Mouse (Mus musculus): ENCODE results near the gene Kptn.

Kptn gene

DNA sequence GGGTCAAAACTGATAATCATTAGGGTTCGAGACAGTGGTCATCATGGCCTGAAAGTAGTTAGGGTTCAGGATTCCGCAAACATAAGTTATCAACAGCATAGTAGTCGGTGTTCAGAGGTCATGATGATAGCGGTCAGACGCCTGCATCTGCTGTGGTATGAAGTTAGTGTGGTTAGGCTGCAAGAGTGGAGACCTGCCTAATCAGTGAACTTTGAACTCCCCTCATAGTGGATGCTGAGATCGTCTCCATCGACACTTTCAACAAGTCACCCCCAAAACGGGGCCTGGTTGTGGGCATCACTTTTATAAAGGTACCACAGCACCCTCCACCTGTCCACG is 536 bp downstream of the Kptn start:
- no peak for DNase-seq (ENCODE audit: low read depth, low spot score)

DNA sequence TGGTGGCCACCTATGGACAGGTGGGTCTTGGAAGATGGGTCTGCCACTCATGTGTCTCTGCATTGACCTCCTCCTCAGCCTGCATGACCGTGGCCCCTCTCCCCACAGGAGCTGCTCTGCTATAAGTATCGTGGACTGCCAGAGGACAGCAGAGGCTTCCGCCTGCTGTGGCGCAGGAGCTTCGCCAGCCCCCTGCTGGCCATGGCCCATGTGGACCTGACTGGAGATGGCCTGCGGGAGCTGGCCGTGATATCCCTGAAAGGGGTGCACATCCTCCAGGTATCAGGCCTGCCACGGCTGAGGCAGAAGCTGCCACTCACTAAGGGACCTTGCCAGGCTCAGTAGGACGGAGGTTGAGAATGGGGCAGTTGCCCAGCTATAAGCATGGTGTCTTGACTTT is 6.1 kb downstream of the Kptn start:
- no peak for DNase-seq (ENCODE audit: low read depth, low spot score)

DNA sequence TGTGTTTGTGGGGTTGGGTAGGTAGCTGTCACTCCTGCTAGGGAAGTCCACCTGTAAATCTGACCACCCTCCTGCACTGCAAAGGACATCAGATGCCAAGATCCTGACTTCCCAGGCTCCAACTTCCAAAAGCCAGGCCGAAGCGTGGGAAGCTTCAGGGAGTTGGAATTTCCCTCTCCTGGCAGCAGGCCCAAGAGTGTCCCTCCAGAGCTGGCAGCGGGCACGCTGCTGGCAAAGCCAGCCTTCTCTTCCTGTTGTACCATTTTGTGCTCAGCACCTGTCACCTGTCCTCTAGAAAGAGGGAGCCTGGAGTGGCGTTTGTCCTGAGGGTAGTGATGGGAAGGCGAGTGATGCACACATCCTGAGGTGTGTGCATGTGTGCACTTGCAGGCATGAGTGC is 8.6 kb downstream of the Kptn start:
- DNase-seq (ENCODE audit: low read depth, low spot score) = no peak

GRCm38 (mm10) chr7:16128899-16129298 is 9.2 kb downstream of the Kptn start:
- no peak for DNase-seq (ENCODE audit: low read depth, low spot score)

GRCm38 (mm10) chr7:16129421-16129845 is 9.7 kb downstream of the Kptn start, which contains the start of gene Slc8a2:
Gene Slc8a2 (plus strand): TSS chr7:16129826.
- DNase-seq (ENCODE audit: low read depth, low spot score) = peak; percentile 62

DNA sequence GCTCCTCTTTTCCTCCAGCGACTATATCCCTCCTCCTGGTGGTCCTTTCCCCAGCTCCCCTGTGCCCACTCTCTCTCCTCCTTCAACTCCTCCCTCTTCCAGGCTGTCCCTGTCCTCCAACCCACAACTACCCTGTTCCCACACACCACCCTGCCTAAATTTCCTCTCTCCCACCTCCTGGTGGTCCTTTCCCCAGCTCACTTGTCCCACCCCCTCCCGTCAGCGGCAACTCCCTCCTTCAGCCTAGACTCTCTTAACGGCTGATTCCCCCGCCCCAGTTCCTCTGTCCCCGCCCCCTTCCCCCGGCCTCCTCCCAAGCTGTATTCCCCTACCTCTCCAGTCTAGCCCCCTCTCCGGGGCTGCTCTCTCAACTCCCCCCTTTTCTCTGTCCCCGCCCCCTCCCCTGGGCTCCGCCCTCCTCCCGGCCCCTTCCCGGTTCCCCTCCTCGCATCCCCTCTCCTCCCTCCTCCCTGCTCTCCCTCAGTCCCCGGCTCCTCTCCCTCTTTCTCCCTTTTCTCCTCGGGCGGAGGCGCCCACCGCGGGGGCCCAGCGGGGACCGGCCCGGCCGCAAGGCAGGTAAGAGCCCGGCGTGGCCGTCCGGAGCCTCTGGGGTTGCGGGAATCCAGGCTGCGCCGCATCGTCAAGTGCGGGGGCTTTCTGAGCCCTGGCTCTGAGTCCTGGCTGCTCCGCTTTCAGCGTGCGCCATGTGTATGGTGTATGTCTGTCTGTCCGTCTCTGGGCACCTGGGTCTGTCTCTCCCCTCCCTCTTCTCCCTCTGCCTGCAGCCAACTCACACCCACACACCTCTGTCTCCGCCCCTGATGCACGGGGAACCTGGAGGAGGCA is 10.4 kb downstream of the Kptn start:
- DNase-seq (ENCODE audit: low read depth, low spot score) = no peak

- no peak for DNase-seq (ENCODE audit: low read depth, low spot score)
Observed at GRCm38 (mm10) chr7:16130956-16131634, 11.4 kb downstream of the Kptn start.

GRCm38 (mm10) chr7:16132161-16132581 is 12.5 kb downstream of the Kptn start:
- DNase-seq (ENCODE audit: low read depth, low spot score) = no peak

- DNase-seq (ENCODE audit: low read depth, low spot score) = no peak
Observed at GRCm38 (mm10) chr7:16132926-16133325, 13.2 kb downstream of the Kptn start.

DNA sequence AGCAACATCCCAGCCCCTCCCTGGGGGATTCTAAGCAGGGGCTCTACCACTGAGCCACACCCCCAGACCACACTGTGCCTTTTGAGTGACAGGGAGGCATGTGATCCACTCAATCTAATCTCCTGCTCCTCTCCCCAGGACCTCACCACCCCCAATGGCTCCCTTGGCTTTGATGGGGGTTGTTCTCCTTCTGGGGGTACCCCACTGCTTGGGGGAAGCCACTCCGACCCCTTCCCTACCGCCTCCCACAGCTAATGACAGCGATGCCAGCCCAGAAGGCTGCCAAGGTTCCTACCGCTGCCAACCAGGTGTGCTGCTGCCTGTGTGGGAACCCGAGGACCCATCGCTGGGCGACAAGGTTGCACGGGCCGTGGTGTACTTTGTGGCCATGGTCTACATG is 14.0 kb downstream of the Kptn start:
- no peak for DNase-seq (ENCODE audit: low read depth, low spot score)

- DNase-seq (ENCODE audit: low read depth, low spot score) = no peak
Observed at GRCm38 (mm10) chr7:16134951-16135392, 15.3 kb downstream of the Kptn start.

- DNase-seq (ENCODE audit: low read depth, low spot score) = no peak
Observed at GRCm38 (mm10) chr7:16146489-16147410, 27.1 kb downstream of the Kptn start.

- no peak for DNase-seq (ENCODE audit: low read depth, low spot score)
Observed at GRCm38 (mm10) chr7:16147643-16148042, 27.9 kb downstream of the Kptn start.

GRCm38 (mm10) chr7:16149241-16149640 is 29.5 kb downstream of the Kptn start:
- DNase-seq (ENCODE audit: low read depth, low spot score) = no peak

- no peak for DNase-seq (ENCODE audit: low read depth, low spot score)
Observed at GRCm38 (mm10) chr7:16150191-16151145, 30.8 kb downstream of the Kptn start.

DNA sequence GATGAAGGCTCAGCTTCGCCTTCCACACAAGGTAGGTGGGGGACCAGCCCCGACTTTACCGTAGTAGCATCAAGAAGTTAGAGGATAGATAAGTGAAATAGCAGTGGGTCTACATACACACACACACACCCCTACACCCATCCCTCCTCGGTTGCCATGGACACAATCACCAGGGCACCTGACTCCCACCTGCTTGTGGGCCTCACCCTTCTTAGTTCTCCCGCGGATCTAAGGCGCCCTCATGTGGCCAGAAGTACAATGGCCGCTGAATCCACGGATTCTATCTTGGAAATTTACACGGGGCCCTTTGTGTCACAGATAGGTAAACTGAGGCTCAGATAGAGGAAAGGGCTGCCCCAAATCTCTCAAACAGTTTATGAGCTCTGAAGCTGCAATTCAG is 33.8 kb downstream of the Kptn start:
- DNase-seq (ENCODE audit: low read depth, low spot score) = peak; percentile 42

DNA sequence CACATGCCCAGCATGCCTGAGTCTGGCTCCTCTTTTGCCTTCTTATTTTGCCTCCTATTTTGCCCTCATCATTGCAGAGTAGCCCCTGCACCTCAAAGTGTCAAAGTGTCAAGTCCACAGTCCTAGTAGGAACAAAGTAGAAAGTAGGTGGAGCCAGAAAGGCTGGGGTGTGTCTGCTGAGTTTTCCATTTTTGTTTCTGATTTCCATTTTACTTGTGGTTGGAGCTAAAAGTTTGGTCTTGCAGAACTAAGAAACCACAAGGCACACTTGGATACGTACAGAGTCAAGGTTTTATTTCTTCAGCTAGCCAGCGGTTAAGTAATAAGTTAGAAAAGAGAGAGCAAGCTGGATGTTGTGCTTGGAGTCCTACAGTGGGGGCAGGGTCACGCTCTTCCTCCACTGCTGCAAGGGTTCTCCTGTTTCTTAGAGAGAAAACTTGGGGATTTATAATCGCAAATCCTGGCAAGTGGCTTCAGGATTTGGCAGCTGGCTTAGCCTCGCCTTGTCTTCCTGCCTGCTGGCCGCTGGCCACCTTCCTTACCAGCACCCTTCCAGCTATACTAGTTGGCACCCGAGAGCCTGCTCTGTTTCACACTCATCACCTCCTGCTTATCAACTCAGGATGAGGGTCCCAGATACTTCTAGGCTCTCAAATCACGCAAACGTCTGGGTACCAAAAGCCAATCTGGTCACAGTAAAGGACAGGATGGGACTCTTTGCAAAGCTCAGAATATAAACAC is 35.6 kb downstream of the Kptn start:
- DNase-seq (ENCODE audit: low read depth, low spot score) = no peak

GRCm38 (mm10) chr7:16156105-16156714 is 36.5 kb downstream of the Kptn start:
- DNase-seq (ENCODE audit: low read depth, low spot score) = no peak

GRCm38 (mm10) chr7:16158735-16159134 is 39.0 kb downstream of the Kptn start:
- DNase-seq (ENCODE audit: low read depth, low spot score) = no peak

- DNase-seq (ENCODE audit: low read depth, low spot score) = no peak
Observed at GRCm38 (mm10) chr7:16160702-16161101, 41.0 kb downstream of the Kptn start.

All from skeletal muscle tissue, adult 2 months (tissue).